Mouse (Mus musculus) lung, postnatal 0 days (tissue): ENCODE data around the gene Lce1c. TPM values are rescaled to one million over a fixed set of nuclear protein-coding genes. Genes with fewer than 3 reads are reported as not detected.
A peak's percentile ranks its signal among the peaks of the same experiment; 100 is the strongest.
"Not testable (repeated sequence)": the region's sequence is repeated elsewhere in the genome, so short reads cannot be mapped to it uniquely, and the experiment has no call there.

Experiments used
- ATAC-seq: fragments of 200-750 bp; cut with Nextera tagmentation; 2 replicates; pipeline ENCODE4 v1.8.0; 2017; ENCODE audit warnings: moderate library complexity
- DNase-seq: peaks from one replicate; pipeline ENCODE4 v3.0.0-alpha.2; 2016; ENCODE audit warnings: low spot score
- H3K27ac ChIP-seq: fragments of 300-500 bp; sonication (generic); 2 replicates; pipeline ENCODE4 v1.5.1; 2014; ENCODE audit warnings: antibody characterized with exemption, mild to moderate bottlenecking, low read length, mixed read lengths
- H3K27me3 ChIP-seq: fragments of 300-500 bp; sonication (generic); replicated peaks from 2 replicates; pipeline ENCODE4 v1.6.1; 2014; ENCODE audit warnings: low read length, mixed read lengths; ENCODE audit not compliant: insufficient read depth
- H3K36me3 ChIP-seq: fragments of 300-500 bp; sonication (generic); 2 replicates; pipeline ENCODE4 v1.6.1; 2014; ENCODE audit warnings: low read length, mixed read lengths; ENCODE audit not compliant: insufficient read depth
- H3K4me1 ChIP-seq: fragments of 300-500 bp; sonication (generic); 2 replicates; pipeline ENCODE4 v1.6.1; 2014; ENCODE audit warnings: antibody characterized with exemption, low read depth, low read length, mixed read lengths; ENCODE audit not compliant: insufficient read depth
- H3K4me2 ChIP-seq: fragments of 300-500 bp; sonication (generic); replicated peaks from 2 replicates; pipeline ENCODE4 v1.6.1; 2014; ENCODE audit warnings: low read depth, mild to moderate bottlenecking, low read length, moderate library complexity, mixed read lengths
- H3K4me3 ChIP-seq: fragments of 300-500 bp; sonication (generic); 2 replicates; pipeline ENCODE4 v1.5.1; 2014; ENCODE audit warnings: low read depth, low read length
- H3K9ac ChIP-seq: fragments of 300-500 bp; sonication (generic); replicated peaks from 2 replicates; pipeline ENCODE4 v1.6.1; 2014; ENCODE audit warnings: low read depth, mild to moderate bottlenecking
- H3K9me3 ChIP-seq: fragments of 300-500 bp; sonication (generic); 2 replicates; pipeline ENCODE4 v1.6.1; 2016; ENCODE audit warnings: low read length, mixed read lengths
- CTCF ChIP-seq: IDR thresholded peaks from 2 replicates; pipeline ENCODE4 v1.5.1; 2016; ENCODE audit warnings: antibody characterized with exemption, mild to moderate bottlenecking
- EP300 ChIP-seq: IDR thresholded peaks from 2 replicates; pipeline ENCODE4 v1.6.1; 2016; ENCODE audit warnings: antibody characterized with exemption, mild to moderate bottlenecking, control low read depth
- WGBS: fragments of 180-500 bp; shearing (Covaris S2); extraction: QIAGEN DNeasy Blood & Tissue Kit; methylation state at CpG from one replicate; pipeline ENCODE4 v1.1.7; 2014; 5-methylcytosine and 5-hydroxymethylcytosine counted together
- polyA plus RNA-seq: library from polyadenylated mRNA; unstranded; fragments of >200 nt; fragmentation: Nextera tagmentation; extraction: Ambion mirVana; gene quantifications from 2 replicates; pipeline ENCODE4 v1.2.1, GENCODE M21; 2015

The Lce1c gene
- polyA plus RNA-seq, 1 experiment from 2014 or later = not detected

GRCm38 (mm10) chr3:92670215-92670614 lies 8.8 kb upstream of the Lce1c start, which contains the start of gene Lce1a2:
Gene Lce1a2 (minus strand): TSS chr3:92670315.
- ATAC-seq (no peak), DNase-seq (no peak)
- no peaks in the 10 kb centered on the region for H3K4me1 ChIP-seq
- H3K27ac ChIP-seq = no peak within 1 kb of the TSS
- H3K4me2 ChIP-seq = no peak within 1 kb of the TSS
- no peaks in the 10 kb centered on the region for H3K27me3 ChIP-seq
- no peaks in the 10 kb centered on the region for H3K36me3 ChIP-seq
- no peak within 1 kb of the TSS for H3K9ac ChIP-seq
- no peaks in the 10 kb centered on the region for H3K9me3 ChIP-seq
- no peak within 1 kb of the TSS for H3K4me3 ChIP-seq
- TF ChIP-seq EP300 (no peak), CTCF (no peak)

GRCm38 (mm10) chr3:92687110-92687509 lies 8.1 kb downstream of the Lce1c start, which contains the start of gene Lce1d:
Gene Lce1d (minus strand): TSS chr3:92687210.
- Histone ChIP-seq H3K27me3 (no peaks in the 10 kb centered on the region), H3K4me3 (no peak within 1 kb of the TSS), H3K9me3 (no peaks in the 10 kb centered on the region), H3K4me2 (no peak within 1 kb of the TSS), H3K36me3 (no peaks in the 10 kb centered on the region), H3K27ac (no peak within 1 kb of the TSS), H3K4me1 (no peaks in the 10 kb centered on the region), H3K9ac (no peak within 1 kb of the TSS)
- 48% methylated on average over 2 of the region's 2 CpGs for WGBS
- TF ChIP-seq CTCF = no peak
- TF ChIP-seq EP300 = no peak
- DNase-seq = no peak
- no peak for ATAC-seq

- ATAC-seq = not testable (repeated sequence)
- WGBS = 50% methylated on average over 16 of the region's 16 CpGs
Observed at GRCm38 (mm10) chr3:92689154-92689553, 10.1 kb downstream of the Lce1c start.

GRCm38 (mm10) chr3:92691688-92692087 lies 12.6 kb downstream of the Lce1c start:
- H3K27me3 ChIP-seq = no peaks in the 10 kb centered on the region
- no peak overlapping the region for H3K27ac ChIP-seq
- H3K4me3 ChIP-seq = no peak overlapping the region
- no peaks in the 10 kb centered on the region for H3K9me3 ChIP-seq
- H3K4me1 ChIP-seq = no peaks in the 10 kb centered on the region
- TF ChIP-seq CTCF (no peak), EP300 (no peak)
- H3K36me3 ChIP-seq = no peaks in the 10 kb centered on the region
- no peak overlapping the region for H3K4me2 ChIP-seq
- H3K9ac ChIP-seq = no peak overlapping the region
- DNase-seq = no peak
- no peak for ATAC-seq

More at GRCm38 (mm10) chr3:92689154-92689553, 10.1 kb downstream of the Lce1c start:
- H3K9ac ChIP-seq, DNase-seq, H3K9me3 ChIP-seq, H3K36me3 ChIP-seq, H3K4me3 ChIP-seq, H3K27me3 ChIP-seq, H3K27ac ChIP-seq, H3K4me2 ChIP-seq, H3K4me1 ChIP-seq: not testable (repeated sequence)

- no peaks in the 10 kb centered on the region for H3K36me3 ChIP-seq
- ATAC-seq = no peak
- no peak overlapping the region for H3K4me2 ChIP-seq
- 22% methylated on average over 1 of the region's 1 CpGs for WGBS
- no peak overlapping the region for H3K4me3 ChIP-seq
- no peak for DNase-seq
- no peaks in the 10 kb centered on the region for H3K4me1 ChIP-seq
- no peaks in the 10 kb centered on the region for H3K27me3 ChIP-seq
- no peaks in the 10 kb centered on the region for H3K9me3 ChIP-seq
- no peak overlapping the region for H3K9ac ChIP-seq
- TF ChIP-seq CTCF = no peak
- TF ChIP-seq EP300 = no peak
- no peak overlapping the region for H3K27ac ChIP-seq
Observed at GRCm38 (mm10) chr3:92694613-92695012, 15.6 kb downstream of the Lce1c start.

GRCm38 (mm10) chr3:92708974-92709373 lies 29.9 kb downstream of the Lce1c start, which contains the start of gene Lce1e:
Gene Lce1e (minus strand): TSS chr3:92709074.
- Histone ChIP-seq H3K4me2 (no peak within 1 kb of the TSS), H3K4me3 (no peak within 1 kb of the TSS), H3K9ac (no peak within 1 kb of the TSS), H3K9me3 (no peaks in the 10 kb centered on the region), H3K4me1 (no peaks in the 10 kb centered on the region), H3K27me3 (no peaks in the 10 kb centered on the region), H3K27ac (no peak within 1 kb of the TSS), H3K36me3 (no peaks in the 10 kb centered on the region)
- ATAC-seq (no peak), DNase-seq (no peak)
- TF ChIP-seq CTCF (no peak), EP300 (no peak)
- WGBS = 74% methylated on average over 2 of the region's 2 CpGs

GRCm38 (mm10) chr3:92715122-92715521 lies 36.1 kb downstream of the Lce1c start:
- no peak overlapping the region for H3K4me3 ChIP-seq
- no peaks in the 10 kb centered on the region for H3K4me1 ChIP-seq
- H3K27ac ChIP-seq = no peak overlapping the region
- no peaks in the 10 kb centered on the region for H3K9me3 ChIP-seq
- ATAC-seq (no peak), DNase-seq (no peak)
- no peaks in the 10 kb centered on the region for H3K27me3 ChIP-seq
- H3K4me2 ChIP-seq = no peak overlapping the region
- no peak overlapping the region for H3K9ac ChIP-seq
- TF ChIP-seq CTCF (peak; percentile 24; the same call in 1 of the 2 replicates), EP300 (no peak)
- H3K36me3 ChIP-seq = no peaks in the 10 kb centered on the region
